Mouse (Mus musculus) heart, embryonic 10.5 days (tissue): ENCODE data around the gene Dlx1. TPM values are rescaled to one million over a fixed set of nuclear protein-coding genes. Genes with fewer than 3 reads are reported as not detected.

ENCODE experiments used
- DNase-seq: peaks from one replicate; pipeline ENCODE4 v3.0.0-alpha.2; 2017; ENCODE audit warnings: low spot score
- H3K27ac ChIP-seq: fragments of 300-500 bp; sonication (generic); 2 replicates; pipeline ENCODE4 v1.5.1; 2016; ENCODE audit warnings: mild to moderate bottlenecking
- H3K27me3 ChIP-seq: fragments of 300-500 bp; sonication (generic); 2 replicates; pipeline ENCODE4 v1.6.1; 2016; ENCODE audit warnings: mild to moderate bottlenecking; ENCODE audit not compliant: poor library complexity, insufficient read depth, severe bottlenecking
- H3K36me3 ChIP-seq: fragments of 300-500 bp; sonication (generic); 2 replicates; pipeline ENCODE4 v1.6.1; 2016; ENCODE audit warnings: mild to moderate bottlenecking, moderate library complexity
- H3K4me1 ChIP-seq: fragments of 300-500 bp; sonication (generic); 2 replicates; pipeline ENCODE4 v1.6.1; 2016; ENCODE audit warnings: mild to moderate bottlenecking
- H3K4me3 ChIP-seq: fragments of 300-500 bp; sonication (generic); 2 replicates; pipeline ENCODE4 v1.5.1; 2016; ENCODE audit warnings: mild to moderate bottlenecking, moderate library complexity
- H3K9me3 ChIP-seq: fragments of 300-500 bp; sonication (generic); 2 replicates; pipeline ENCODE4 v1.6.1; 2016; ENCODE audit warnings: mild to moderate bottlenecking, moderate library complexity
- WGBS: fragments of 180-500 bp; shearing (Covaris S2); methylation state at CpG from one replicate; pipeline ENCODE4 v1.1.7; 2016; 5-methylcytosine and 5-hydroxymethylcytosine counted together
- polyA plus RNA-seq: library from polyadenylated mRNA; unstranded; fragments of >200 nt; fragmentation: Nextera tagmentation; extraction: Ambion mirVana; gene quantifications from 2 replicates; pipeline ENCODE4 v1.2.1, GENCODE M21; 2016

Gene Dlx1
- polyA plus RNA-seq, 1 experiment from 2014 or later: 3.5 TPM

DNA sequence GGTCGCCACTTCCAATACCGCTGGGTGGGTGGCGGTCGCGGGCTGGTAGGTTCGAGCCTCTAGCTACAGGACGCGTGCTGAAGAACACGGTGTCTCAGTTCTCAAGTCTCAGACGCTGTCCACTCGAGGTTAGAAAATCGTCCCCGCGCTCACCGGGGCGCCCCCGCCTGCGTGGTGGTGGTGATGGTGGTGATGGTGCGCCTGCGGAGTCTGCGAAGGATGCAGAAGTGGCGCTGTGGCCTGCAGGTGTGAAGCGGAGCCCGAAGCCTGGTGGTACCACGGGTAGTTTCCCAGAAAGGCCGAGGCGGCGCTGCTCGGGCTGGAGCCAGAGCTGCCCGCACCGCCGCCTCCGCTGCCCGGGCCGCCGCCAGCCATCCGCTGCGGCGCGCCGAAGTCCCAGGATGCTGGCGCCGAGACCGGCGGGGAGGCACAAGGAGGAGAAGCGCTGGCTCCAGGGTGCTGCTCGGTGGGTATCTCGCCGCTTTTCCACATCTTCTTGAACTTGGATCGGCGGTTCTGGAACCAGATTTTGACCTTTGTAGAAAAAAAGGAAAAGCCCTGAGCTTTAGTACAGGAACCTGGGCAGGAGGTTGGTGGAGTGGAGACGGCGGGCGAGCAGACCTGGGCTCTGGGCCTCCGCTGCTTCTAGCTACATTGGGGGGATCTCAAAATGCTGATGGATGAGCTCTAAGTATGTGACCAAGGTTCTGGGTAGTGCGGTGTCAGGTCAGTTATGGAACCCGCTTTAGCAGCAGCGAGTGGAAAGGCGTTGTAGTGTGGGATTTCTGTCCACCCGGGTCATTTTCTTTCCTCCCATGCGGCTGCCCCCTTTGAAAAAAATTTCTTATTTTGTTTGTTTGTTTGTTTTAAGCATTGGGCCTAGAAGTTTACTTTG is 16.7 kb downstream of the Dlx1 start:
- H3K9me3 ChIP-seq: no peaks in the 10 kb centered on the region
- no peaks in the 10 kb centered on the region for H3K36me3 ChIP-seq
- peak overlapping the region; percentile 63; the same call in 1 of the 2 replicates for H3K27ac ChIP-seq
- H3K4me3 ChIP-seq: peak overlapping the region; percentile 71
- peaks cover 95% of the 10 kb centered on the region for H3K27me3 ChIP-seq
- peaks cover 53% of the 10 kb centered on the region for H3K4me1 ChIP-seq
- DNase-seq: no peak
- 1% methylated on average over 61 of the region's 61 CpGs for WGBS

DNA sequence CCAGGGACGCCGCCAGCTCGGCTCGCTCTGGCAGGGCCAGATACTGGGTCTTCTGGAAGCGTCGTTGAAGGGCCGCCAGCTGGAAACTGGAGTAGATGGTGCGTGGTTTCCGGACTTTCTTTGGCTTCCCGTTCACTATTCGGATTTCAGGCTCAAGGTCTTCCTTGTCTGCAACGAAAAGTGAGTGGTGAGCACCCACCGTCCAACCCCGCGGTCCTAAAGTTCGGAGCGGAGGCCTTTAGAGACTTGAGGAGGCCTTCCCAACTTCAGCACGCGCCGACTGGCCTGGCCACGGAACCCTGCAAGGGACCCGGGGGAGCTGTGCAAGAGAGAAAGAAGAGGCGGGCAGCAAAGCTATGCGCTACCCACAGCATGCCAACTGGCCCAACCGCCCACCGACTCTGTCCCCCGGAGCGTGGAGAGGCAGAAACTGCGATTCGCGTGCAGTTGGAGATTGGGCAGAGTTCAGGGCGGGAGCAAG is 17.5 kb downstream of the Dlx1 start:
- peaks cover 95% of the 10 kb centered on the region for H3K27me3 ChIP-seq
- peak; percentile 75 for DNase-seq
- peak overlapping the region; percentile 71 for H3K4me3 ChIP-seq
- no peaks in the 10 kb centered on the region for H3K9me3 ChIP-seq
- peak overlapping the region; percentile 60 for H3K27ac ChIP-seq
- H3K36me3 ChIP-seq: no peaks in the 10 kb centered on the region
- WGBS: under 1% methylated on average over 32 of the region's 32 CpGs
- H3K4me1 ChIP-seq: peaks cover 47% of the 10 kb centered on the region

DNA sequence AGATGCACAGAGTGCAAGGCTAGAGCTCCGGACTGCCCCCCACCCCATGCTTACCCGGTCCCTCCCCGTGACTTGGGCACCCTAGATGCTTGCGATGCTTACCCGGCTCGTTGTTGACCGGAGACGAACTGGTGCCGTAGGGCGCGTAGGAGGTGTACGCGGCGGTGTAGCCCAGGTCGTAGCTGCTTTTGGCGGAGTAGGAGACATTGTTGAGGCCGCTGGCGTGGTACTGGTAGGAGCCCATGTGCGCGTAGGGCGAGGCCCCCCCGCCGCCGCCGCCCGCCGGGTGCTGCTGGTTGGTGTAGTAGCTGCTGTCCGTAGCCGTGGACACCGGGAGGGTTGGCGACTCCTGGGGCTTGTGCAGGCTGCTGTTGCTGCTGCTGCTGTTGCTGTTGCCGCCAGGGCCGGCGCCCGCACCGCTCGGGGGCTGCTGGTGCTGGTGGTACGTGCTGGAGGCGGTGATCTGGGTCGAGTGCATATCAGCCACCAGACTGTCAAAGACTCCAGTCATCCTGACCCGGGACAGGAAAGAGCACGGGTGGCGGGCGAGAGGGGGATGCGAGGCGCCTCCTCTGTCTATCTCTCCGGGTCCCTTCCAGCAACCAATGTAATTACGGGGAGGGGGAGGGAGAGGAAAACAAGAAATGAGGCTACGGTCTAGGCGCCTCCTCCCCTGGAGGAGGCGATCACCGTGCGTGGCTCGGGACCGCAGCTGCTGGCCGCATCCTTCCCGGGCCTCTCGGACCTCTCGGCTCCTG is 18.1 kb downstream of the Dlx1 start:
- Histone ChIP-seq H3K27me3 (peaks cover 95% of the 10 kb centered on the region), H3K27ac (peak overlapping the region; percentile 60), H3K9me3 (no peaks in the 10 kb centered on the region), H3K4me3 (peak overlapping the region; percentile 71), H3K36me3 (no peaks in the 10 kb centered on the region), H3K4me1 (peaks cover 42% of the 10 kb centered on the region)
- DNase-seq: peak; percentile 84
- under 1% methylated on average over 59 of the region's 59 CpGs for WGBS

DNA sequence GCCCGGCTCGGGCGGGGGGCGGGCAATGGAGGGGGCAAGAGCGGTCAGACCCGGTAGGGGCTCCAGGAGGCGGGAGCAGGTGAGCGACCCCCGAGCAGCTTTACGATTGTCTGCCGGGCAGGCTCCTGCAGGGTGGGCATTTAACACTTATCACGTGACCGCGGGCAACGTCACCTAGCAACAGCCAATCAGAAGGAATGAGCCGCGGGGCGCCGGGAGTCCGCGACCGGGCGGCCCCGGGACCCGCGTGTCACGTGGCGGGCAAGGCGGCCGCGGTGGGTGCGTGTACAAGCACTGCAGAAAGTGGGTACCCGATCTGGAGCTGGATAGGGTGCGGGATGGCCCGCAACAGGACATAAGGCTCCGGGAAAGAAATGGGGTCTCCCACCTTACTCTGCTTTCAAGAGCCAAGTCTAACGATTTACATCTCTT is 18.7 kb downstream of the Dlx1 start, which contains the start of gene Dlx2:
TSS of gene Dlx2 (minus strand) at position 115 of the 432 bp plus-strand sequence.
- no peaks in the 10 kb centered on the region for H3K36me3 ChIP-seq
- peaks cover 95% of the 10 kb centered on the region for H3K27me3 ChIP-seq
- DNase-seq: peak; percentile 83
- peak within 1 kb of the TSS; percentile 60 for H3K27ac ChIP-seq
- WGBS: under 1% methylated on average over 37 of the region's 37 CpGs
- H3K9me3 ChIP-seq: no peaks in the 10 kb centered on the region
- peak within 1 kb of the TSS; percentile 71 for H3K4me3 ChIP-seq
- peaks cover 42% of the 10 kb centered on the region for H3K4me1 ChIP-seq

DNA sequence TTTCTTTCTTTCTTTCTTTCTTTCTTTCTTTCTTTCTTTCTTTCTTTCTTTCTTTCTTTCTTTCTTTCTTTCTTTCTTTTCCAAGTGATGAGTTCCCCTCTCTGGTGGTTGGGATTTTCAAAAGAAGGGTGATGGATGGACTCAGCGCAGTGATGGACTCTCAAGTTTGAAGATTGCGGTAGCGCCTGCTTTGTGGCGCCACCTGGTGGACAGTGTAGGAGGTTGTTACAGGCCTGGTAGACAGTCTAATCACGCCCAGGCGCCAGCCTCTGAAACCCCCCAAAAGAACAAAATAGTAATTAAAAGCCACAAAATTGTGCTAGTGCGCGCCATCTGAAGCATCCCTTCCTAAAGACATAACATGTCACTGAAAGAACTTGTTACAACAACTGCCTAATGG is 19.9 kb downstream of the Dlx1 start:
- Histone ChIP-seq H3K4me1 (peaks cover 47% of the 10 kb centered on the region), H3K27me3 (peaks cover 95% of the 10 kb centered on the region), H3K36me3 (no peaks in the 10 kb centered on the region), H3K27ac (no peak overlapping the region), H3K4me3 (no peak overlapping the region), H3K9me3 (no peaks in the 10 kb centered on the region)
- peak; percentile 91 for DNase-seq
- WGBS: under 1% methylated on average over 8 of the region's 8 CpGs

DNA sequence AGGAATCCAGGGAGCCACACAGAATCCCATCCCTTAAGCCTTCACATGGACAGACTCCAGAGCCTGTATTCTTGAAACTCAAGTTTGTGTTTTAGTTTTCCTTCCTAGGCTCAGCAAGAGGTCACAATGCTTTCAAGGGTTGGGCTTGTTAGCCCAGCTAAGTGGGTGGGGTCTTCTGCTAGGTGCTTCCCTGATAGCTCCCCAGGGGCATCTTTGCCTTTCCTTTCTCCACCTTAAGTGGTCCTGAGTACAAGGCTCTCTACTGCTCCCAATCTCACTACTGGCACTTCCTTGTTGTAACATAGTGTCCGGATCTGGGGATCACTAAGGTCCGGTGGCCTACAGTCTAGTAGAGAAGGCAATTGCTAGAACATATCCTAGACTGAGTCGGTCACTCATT is 22.4 kb downstream of the Dlx1 start:
- WGBS: 24% methylated on average over 3 of the region's 3 CpGs
- peaks cover 29% of the 10 kb centered on the region for H3K4me1 ChIP-seq
- no peaks in the 10 kb centered on the region for H3K36me3 ChIP-seq
- H3K9me3 ChIP-seq: no peaks in the 10 kb centered on the region
- no peak overlapping the region for H3K4me3 ChIP-seq
- peaks cover 92% of the 10 kb centered on the region for H3K27me3 ChIP-seq
- no peak overlapping the region for H3K27ac ChIP-seq
- no peak for DNase-seq

DNA sequence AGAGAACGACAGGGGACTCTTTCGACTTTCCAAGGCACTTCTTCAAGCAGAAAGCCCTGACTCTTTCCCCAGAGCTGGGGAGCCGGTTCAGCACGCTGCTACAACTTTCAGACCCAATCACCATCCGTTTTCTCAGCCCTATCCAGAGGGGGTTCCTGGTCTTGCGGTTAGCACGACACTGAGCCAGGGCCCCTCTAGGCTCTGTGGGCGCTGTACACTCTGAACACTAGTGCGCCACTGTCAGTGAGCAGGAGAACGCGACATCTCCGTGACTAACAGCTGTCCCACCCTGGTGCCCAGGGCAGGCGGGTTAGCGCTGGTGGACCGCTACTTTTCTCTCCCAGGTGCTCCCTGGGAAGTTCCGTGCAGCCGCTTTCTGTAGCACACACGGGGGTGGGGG is 23.8 kb downstream of the Dlx1 start:
- Histone ChIP-seq H3K4me3 (peak overlapping the region; percentile 36), H3K36me3 (no peaks in the 10 kb centered on the region), H3K4me1 (peaks cover 16% of the 10 kb centered on the region), H3K27ac (no peak overlapping the region), H3K27me3 (peaks cover 78% of the 10 kb centered on the region), H3K9me3 (no peaks in the 10 kb centered on the region)
- no peak for DNase-seq
- WGBS: under 1% methylated on average over 17 of the region's 18 CpGs

DNA sequence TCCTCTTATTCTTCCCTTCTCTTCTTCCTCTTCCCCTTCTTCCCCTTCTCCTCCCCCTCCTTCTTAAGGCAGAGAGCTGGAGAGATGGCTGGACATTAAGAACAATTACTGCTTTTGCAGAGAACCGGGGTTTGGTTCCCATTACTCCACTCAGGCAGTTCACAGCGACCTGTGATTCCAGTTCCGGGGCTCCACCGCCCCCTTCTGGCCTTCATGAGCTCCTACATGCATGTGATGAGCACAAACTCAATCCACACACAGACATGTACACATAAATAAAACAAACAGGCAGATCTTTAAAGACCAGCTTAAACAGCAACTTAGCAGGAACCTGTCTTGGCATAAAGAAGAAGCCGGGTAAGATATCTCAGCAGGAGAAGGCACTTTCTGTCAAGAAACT is 28.2 kb downstream of the Dlx1 start:
- no peak for DNase-seq
- peaks cover 8% of the 10 kb centered on the region; the same call in 1 of the 2 replicates for H3K9me3 ChIP-seq
- no peak overlapping the region for H3K4me3 ChIP-seq
- peaks cover 12% of the 10 kb centered on the region for H3K4me1 ChIP-seq
- no peaks in the 10 kb centered on the region for H3K36me3 ChIP-seq
- peaks cover 37% of the 10 kb centered on the region for H3K27me3 ChIP-seq
- H3K27ac ChIP-seq: no peak overlapping the region
- WGBS: 60% methylated on average over 5 of the region's 5 CpGs

DNA sequence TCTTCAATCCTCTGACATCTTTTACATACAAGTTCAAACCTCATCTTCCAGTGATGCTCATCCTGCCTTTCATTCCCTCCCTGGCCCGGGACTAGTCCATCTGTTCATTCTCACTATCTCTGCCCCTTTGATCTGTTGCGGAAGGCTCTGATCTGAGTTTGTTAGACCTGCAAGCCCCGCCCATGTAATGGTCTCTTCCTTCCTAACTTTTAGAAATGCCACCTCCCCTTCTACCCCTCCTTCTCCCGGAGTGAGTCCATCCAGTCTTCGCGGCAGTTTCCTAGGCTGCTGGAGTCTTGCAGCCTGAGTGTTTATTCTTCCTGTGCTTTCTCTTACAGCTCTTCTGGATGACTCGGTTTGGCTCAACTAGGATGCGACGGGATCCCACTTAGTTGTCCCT is 38.6 kb downstream of the Dlx1 start:
- H3K36me3 ChIP-seq: no peaks in the 10 kb centered on the region
- no peak overlapping the region for H3K27ac ChIP-seq
- no peak for DNase-seq
- 71% methylated on average over 9 of the region's 9 CpGs for WGBS
- H3K4me3 ChIP-seq: no peak overlapping the region
- H3K9me3 ChIP-seq: 0 out of 2 replicates have a peak, but pooled peaks cover 2% of the 10 kb centered on the region
- H3K27me3 ChIP-seq: no peaks in the 10 kb centered on the region; the same call in 1 of the 2 replicates
- no peaks in the 10 kb centered on the region for H3K4me1 ChIP-seq

DNA sequence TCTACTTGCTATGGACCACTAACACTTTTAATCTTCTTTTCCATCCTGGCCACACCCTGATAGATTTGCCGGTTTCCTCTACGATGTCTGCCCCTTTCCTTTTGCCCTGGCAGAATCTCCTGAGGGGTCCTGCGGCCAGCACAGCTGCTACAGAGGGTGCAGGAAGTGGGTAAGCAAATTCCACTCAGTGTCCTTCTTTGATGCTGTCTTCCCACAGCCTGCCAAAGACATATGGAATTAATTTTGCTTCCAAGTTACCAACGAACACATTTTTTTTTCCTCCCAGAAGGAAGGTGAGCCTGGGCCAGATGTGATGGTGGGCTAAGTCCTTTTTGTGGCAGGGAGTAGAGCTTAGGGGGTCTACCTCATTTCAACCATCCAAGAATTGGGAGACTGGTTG is 45.8 kb downstream of the Dlx1 start:
- no peak for DNase-seq
- 0 out of 2 replicates have a peak, but pooled peaks cover 2% of the 10 kb centered on the region for H3K9me3 ChIP-seq
- WGBS: 55% methylated on average over 4 of the region's 4 CpGs
- H3K4me3 ChIP-seq: no peak overlapping the region
- H3K36me3 ChIP-seq: no peaks in the 10 kb centered on the region
- H3K27me3 ChIP-seq: no peaks in the 10 kb centered on the region; the same call in 1 of the 2 replicates
- no peak overlapping the region for H3K27ac ChIP-seq
- peaks cover 5% of the 10 kb centered on the region for H3K4me1 ChIP-seq

DNA sequence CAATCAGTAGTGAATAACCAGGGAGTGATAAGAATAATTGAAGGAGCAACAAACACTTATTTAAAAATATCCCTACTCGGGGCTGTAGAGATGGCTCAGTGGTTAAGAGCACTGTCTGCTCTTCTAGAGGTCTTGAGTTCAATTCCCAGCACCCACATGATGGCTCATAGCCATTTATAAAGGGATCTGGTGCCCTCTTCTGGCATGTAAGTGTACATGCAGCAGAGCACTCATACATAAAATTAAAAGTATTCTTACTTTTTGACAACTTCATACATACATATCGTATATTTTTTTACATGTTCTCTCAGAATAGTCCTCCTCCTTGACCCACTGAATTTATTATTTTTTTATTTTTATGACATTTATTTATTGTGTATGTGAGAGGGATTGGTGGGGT is 49.1 kb downstream of the Dlx1 start:
- WGBS: 84% methylated on average over 2 of the region's 2 CpGs
- no peak for DNase-seq
- H3K4me1 ChIP-seq: peaks cover 9% of the 10 kb centered on the region
- no peak overlapping the region for H3K27ac ChIP-seq
- H3K9me3 ChIP-seq: no peaks in the 10 kb centered on the region
- no peak overlapping the region for H3K4me3 ChIP-seq
- H3K36me3 ChIP-seq: no peaks in the 10 kb centered on the region
- H3K27me3 ChIP-seq: no peaks in the 10 kb centered on the region

DNA sequence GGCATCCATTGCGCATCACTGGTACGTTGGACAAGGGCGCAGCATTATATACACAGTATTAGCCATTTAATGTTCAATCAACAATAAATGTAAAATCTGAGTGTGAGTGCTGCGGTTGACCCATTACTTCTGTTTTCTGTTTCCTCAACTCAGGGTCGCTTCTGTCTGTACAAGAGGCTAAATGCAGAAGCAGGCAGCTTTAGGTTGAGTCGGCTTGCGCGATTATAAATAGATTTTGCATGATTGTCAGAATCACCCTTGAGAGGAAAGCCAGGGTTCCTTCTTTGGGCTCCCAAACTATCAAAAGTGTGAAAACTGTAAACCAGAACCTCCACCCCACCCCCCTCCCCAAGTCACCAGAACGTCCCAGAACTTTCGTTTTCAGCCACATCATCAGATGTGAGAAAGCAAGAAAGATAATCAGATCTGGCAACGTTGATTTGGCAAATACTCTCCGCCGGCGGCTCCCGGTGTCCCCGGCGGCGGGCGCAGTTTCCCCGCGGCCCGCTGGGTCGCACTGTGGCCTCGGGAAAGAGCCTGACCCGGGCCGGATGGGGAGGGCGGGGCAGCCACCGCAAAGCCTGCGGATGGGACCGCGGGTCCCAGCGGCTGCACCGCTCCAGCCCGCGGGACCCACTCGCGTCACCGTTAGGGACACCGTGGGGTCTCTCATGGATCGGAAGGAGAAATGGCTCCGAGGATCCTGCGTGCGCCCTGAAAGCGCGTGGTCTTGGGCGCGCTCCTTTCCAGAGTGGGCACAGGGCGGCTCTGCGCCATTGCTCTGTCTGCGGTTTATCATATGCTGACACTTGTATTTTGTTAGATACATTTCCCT is 52.9 kb downstream of the Dlx1 start:
- H3K4me3 ChIP-seq: peak overlapping the region; percentile 73
- WGBS: 9% methylated on average over 50 of the region's 50 CpGs
- peak overlapping the region; percentile 81 for H3K27ac ChIP-seq

More for the DNA sequence above, 52.9 kb downstream of the Dlx1 start:
- Histone ChIP-seq H3K27me3 (no peaks in the 10 kb centered on the region), H3K36me3 (no peaks in the 10 kb centered on the region), H3K4me1 (peaks cover 14% of the 10 kb centered on the region), H3K9me3 (no peaks in the 10 kb centered on the region)
- DNase-seq: peak; percentile 83
